Mouse (Mus musculus): Measurements from ENCODE around the gene Scfd2. TPM values are rescaled to one million over a fixed set of nuclear protein-coding genes. Genes with fewer than 3 reads are reported as not detected.

Scfd2 gene
- polyA plus RNA-seq, 1 experiment from 2014 or later, result 17.1 TPM

DNA sequence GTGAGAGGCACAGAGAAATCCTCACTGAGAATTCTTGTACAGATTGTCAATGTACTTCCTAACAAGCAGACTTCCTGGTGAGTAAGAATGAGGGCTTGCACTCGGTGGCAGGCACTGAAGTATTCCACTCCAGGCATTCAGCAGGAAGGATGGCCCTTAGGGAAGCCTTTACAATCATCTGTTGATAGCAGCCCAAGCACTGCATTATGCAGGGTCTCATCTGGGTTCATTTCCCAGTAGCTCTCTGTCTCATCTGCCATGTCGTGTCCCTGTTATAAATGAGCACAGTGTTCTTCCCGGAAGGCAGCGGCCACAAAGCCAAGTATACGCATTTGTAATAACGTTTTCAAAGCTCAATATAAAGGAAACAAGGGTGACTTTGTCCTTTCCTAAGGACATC is 48.9 kb downstream of the Scfd2 start:
- Histone ChIP-seq H3K4me1 (no peaks in the 10 kb centered on the region), H3K4me3 (no peak overlapping the region), H3K9ac (no peak overlapping the region), H3K4me2 (replicated peaks) (no peak overlapping the region), H3K9me3 (no peaks in the 10 kb centered on the region), H3K27me3 (no peaks in the 10 kb centered on the region), H3K27ac (no peak overlapping the region), H3K36me3 (no peaks in the 10 kb centered on the region)
- 68% methylated on average over 6 of the region's 6 CpGs for WGBS
- no peak for ATAC-seq (ENCODE audit: low FRiP score, low read depth)

DNA sequence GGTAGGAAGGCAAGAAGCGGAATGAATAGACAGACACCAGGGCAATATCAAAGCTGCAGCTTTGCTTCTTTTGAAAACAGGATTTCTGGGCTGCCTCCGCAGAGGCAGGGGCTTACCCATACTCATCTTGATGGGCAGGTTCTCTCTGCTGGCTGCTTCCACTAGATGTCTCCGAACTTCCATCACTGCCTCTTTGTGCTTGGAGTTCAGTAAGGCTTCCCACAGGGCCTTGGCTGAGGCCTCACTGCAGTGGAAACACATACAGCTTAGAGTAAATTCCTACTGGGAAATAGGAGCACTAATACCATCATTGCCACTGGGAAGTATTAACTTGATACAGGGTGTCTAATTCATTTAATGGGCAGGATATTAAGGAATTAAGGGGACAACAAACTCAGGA is 49.5 kb downstream of the Scfd2 start:
- H3K27ac ChIP-seq, result no peak overlapping the region
- no peaks in the 10 kb centered on the region for H3K9me3 ChIP-seq
- WGBS, result 66% methylated on average over 3 of the region's 3 CpGs
- no peak overlapping the region for H3K4me2 ChIP-seq (replicated peaks)
- no peaks in the 10 kb centered on the region for H3K27me3 ChIP-seq
- H3K9ac ChIP-seq, result no peak overlapping the region
- no peaks in the 10 kb centered on the region for H3K4me1 ChIP-seq
- no peak overlapping the region for H3K4me3 ChIP-seq
- H3K36me3 ChIP-seq, result no peaks in the 10 kb centered on the region
- ATAC-seq (ENCODE audit: low FRiP score, low read depth), result no peak

GRCm38 (mm10) chr5:74480409-74480808 is 51.1 kb downstream of the Scfd2 start:
- Histone ChIP-seq H3K27me3 (no peaks in the 10 kb centered on the region), H3K27ac (no peak overlapping the region), H3K4me2 (replicated peaks) (no peak overlapping the region), H3K4me3 (no peak overlapping the region), H3K4me1 (no peaks in the 10 kb centered on the region), H3K9ac (no peak overlapping the region), H3K36me3 (no peaks in the 10 kb centered on the region), H3K9me3 (no peaks in the 10 kb centered on the region)
- ATAC-seq (ENCODE audit: low FRiP score, low read depth), result no peak
- 73% methylated on average over 4 of the region's 4 CpGs for WGBS

DNA sequence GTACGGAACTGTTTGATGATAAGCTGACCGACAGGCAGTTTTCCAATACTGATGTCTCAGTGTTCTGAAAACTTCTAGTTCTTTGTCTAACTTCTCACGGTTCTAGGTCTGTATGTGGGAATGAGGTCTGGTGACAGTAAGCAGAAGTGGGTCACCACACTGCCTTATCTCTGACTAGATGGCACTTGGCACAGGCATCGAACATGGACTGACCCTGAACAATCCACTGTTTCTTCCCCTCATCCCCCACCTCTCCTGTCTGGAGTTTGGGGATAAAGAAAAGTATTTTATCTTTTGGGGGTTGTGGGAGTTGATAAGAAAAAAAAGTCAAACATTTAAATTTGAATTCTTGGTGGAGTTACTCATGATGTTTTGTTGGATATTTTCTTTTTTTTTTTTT is 51.6 kb downstream of the Scfd2 start:
- Histone ChIP-seq H3K9ac (no peak overlapping the region), H3K9me3 (no peaks in the 10 kb centered on the region), H3K4me3 (no peak overlapping the region), H3K4me2 (replicated peaks) (no peak overlapping the region), H3K27me3 (no peaks in the 10 kb centered on the region), H3K4me1 (no peaks in the 10 kb centered on the region), H3K36me3 (no peaks in the 10 kb centered on the region), H3K27ac (no peak overlapping the region)
- no peak for ATAC-seq (ENCODE audit: low FRiP score, low read depth)
- 87% methylated on average over 4 of the region's 4 CpGs for WGBS

- ATAC-seq (ENCODE audit: low FRiP score, low read depth), result no peak
- no peaks in the 10 kb centered on the region for H3K4me1 ChIP-seq
- WGBS, result 77% methylated on average over 5 of the region's 5 CpGs
- no peak overlapping the region for H3K9ac ChIP-seq
- no peaks in the 10 kb centered on the region for H3K9me3 ChIP-seq
- no peaks in the 10 kb centered on the region for H3K36me3 ChIP-seq
- no peak overlapping the region for H3K27ac ChIP-seq
- no peak overlapping the region for H3K4me3 ChIP-seq
- no peak overlapping the region for H3K4me2 ChIP-seq (replicated peaks)
- no peaks in the 10 kb centered on the region for H3K27me3 ChIP-seq
Observed at GRCm38 (mm10) chr5:74479157-74479556, 52.4 kb downstream of the Scfd2 start.

DNA sequence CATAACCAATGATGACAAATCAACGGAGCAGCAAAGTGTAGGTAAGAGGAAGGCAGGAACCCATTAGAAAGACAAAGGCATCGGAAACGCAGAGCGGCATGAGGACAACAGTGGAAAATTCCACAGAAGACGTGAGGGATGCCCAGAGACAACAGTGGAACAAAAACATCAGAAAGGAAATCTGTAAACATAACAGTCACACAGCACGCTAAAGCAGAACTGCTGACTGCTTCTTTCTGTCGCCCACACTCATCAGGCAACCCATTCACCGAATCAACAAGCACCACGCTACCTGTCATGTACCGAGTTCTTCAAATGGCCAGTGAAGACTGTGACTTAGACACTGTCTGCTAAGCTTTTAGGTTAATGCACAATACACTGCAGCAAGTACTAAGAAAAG is 55.0 kb downstream of the Scfd2 start:
- Histone ChIP-seq H3K27me3 (no peaks in the 10 kb centered on the region), H3K4me1 (peaks cover 15% of the 10 kb centered on the region), H3K4me2 (replicated peaks) (no peak overlapping the region), H3K9me3 (no peaks in the 10 kb centered on the region), H3K27ac (no peak overlapping the region), H3K4me3 (no peak overlapping the region), H3K9ac (no peak overlapping the region), H3K36me3 (no peaks in the 10 kb centered on the region)
- no peak for ATAC-seq (ENCODE audit: low FRiP score, low read depth)
- WGBS, result 91% methylated on average over 10 of the region's 10 CpGs

DNA sequence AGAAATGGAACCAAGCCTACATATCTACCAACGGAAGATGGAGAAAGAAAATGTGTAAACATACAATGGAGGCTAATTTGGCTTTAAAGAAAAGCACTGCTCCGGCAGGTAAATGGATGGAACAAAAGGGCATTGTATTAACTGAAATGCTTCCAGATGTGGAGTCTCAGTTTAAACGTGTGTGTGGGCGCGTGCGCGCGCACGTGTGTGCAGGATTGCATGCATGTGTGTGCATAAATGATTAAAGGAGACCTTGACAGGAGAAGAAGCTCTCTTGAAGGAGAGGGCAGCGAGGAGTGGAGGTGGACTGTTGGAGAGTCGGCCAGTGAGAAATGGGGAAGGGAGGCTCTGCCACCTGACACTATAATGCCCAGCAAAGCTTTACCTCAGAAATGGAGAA is 58.4 kb downstream of the Scfd2 start:
- H3K36me3 ChIP-seq, result no peaks in the 10 kb centered on the region
- H3K27ac ChIP-seq, result no peak overlapping the region
- 48% methylated on average over 11 of the region's 11 CpGs for WGBS
- no peaks in the 10 kb centered on the region for H3K9me3 ChIP-seq
- H3K4me1 ChIP-seq, result peaks cover 30% of the 10 kb centered on the region
- no peak overlapping the region for H3K4me3 ChIP-seq
- ATAC-seq (ENCODE audit: low FRiP score, low read depth), result no peak
- 0 out of 2 replicates have a peak overlapping the region, but pooled peaks have one; percentile 4 for H3K4me2 ChIP-seq (replicated peaks)
- no peaks in the 10 kb centered on the region for H3K27me3 ChIP-seq
- no peak overlapping the region for H3K9ac ChIP-seq

GRCm38 (mm10) chr5:74470819-74471218 is 60.7 kb downstream of the Scfd2 start:
- Histone ChIP-seq H3K9ac (no peak overlapping the region), H3K27me3 (no peaks in the 10 kb centered on the region), H3K4me1 (peaks cover 30% of the 10 kb centered on the region), H3K27ac (no peak overlapping the region), H3K36me3 (no peaks in the 10 kb centered on the region), H3K4me3 (no peak overlapping the region), H3K4me2 (replicated peaks) (no peak overlapping the region), H3K9me3 (no peaks in the 10 kb centered on the region)
- WGBS, result 92% methylated on average over 3 of the region's 3 CpGs
- ATAC-seq (ENCODE audit: low FRiP score, low read depth), result no peak

GRCm38 (mm10) chr5:74469620-74470019 is 61.9 kb downstream of the Scfd2 start:
- Histone ChIP-seq H3K9me3 (no peaks in the 10 kb centered on the region), H3K9ac (no peak overlapping the region), H3K36me3 (no peaks in the 10 kb centered on the region), H3K4me1 (peaks cover 30% of the 10 kb centered on the region), H3K4me3 (no peak overlapping the region), H3K27me3 (no peaks in the 10 kb centered on the region), H3K4me2 (replicated peaks) (no peak overlapping the region), H3K27ac (peak overlapping the region; percentile 45; the same call in 1 of the 2 replicates)
- 17% methylated on average over 1 of the region's 1 CpGs for WGBS
- peak; percentile 76 for ATAC-seq (ENCODE audit: low FRiP score, low read depth)

DNA sequence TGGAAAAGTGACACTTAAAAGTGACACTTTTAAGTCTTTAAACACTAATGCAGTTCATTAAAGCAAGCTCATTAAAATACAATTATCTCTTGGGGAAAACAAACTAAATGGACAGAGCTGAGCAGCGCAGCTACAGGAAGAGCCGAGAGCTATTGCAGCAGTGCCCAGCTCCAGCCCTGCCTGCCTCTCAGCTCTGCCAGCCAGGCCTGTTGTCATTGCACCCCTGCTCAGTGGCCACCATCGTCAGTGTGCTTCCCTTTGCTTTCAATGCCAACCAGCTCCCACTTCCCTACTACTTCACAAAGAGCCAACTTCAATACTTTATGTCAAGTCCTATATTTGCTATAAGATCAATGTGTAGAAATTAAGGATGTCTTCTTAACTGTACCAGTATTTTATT is 63.8 kb downstream of the Scfd2 start:
- no peaks in the 10 kb centered on the region for H3K9me3 ChIP-seq
- H3K36me3 ChIP-seq, result no peaks in the 10 kb centered on the region
- no peak overlapping the region for H3K4me3 ChIP-seq
- H3K4me2 ChIP-seq (replicated peaks), result no peak overlapping the region
- no peak overlapping the region for H3K27ac ChIP-seq
- no peaks in the 10 kb centered on the region for H3K27me3 ChIP-seq
- no peak for ATAC-seq (ENCODE audit: low FRiP score, low read depth)
- WGBS, result 38% methylated on average over 3 of the region's 3 CpGs
- peaks cover 19% of the 10 kb centered on the region for H3K4me1 ChIP-seq
- H3K9ac ChIP-seq, result no peak overlapping the region

DNA sequence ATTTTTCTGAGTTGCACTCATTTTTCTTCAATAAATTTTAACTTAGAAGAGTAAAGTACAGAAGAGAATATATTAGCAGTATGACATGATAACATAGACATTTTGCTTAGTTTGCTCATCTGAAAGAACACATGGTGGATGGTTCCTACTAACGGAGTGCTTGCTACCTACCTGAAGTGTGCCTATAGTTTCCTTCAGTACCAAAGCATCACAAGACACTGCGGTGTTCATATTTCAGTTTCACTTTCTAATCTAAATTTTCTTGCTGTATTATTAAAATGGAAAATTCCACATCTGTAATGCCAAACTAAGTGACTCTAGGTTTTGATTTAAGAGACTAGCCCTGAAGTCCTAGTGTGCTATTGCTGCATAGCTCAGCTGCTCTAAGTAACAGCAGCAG is 74.8 kb downstream of the Scfd2 start:
- Histone ChIP-seq H3K27ac (no peak overlapping the region), H3K4me2 (replicated peaks) (no peak overlapping the region), H3K9me3 (no peaks in the 10 kb centered on the region), H3K4me1 (peaks cover 25% of the 10 kb centered on the region), H3K4me3 (no peak overlapping the region), H3K9ac (no peak overlapping the region), H3K27me3 (no peaks in the 10 kb centered on the region), H3K36me3 (no peaks in the 10 kb centered on the region)
- WGBS, result 67% methylated on average over 2 of the region's 2 CpGs
- ATAC-seq (ENCODE audit: low FRiP score, low read depth), result no peak

GRCm38 (mm10) chr5:74455510-74456269 is 75.9 kb downstream of the Scfd2 start:
- Histone ChIP-seq H3K36me3 (no peaks in the 10 kb centered on the region), H3K4me3 (no peak overlapping the region), H3K9me3 (no peaks in the 10 kb centered on the region), H3K27me3 (no peaks in the 10 kb centered on the region), H3K4me1 (peaks cover 34% of the 10 kb centered on the region), H3K9ac (no peak overlapping the region), H3K4me2 (replicated peaks) (no peak overlapping the region), H3K27ac (no peak overlapping the region)
- WGBS, result 76% methylated on average over 6 of the region's 6 CpGs
- no peak for ATAC-seq (ENCODE audit: low FRiP score, low read depth)

DNA sequence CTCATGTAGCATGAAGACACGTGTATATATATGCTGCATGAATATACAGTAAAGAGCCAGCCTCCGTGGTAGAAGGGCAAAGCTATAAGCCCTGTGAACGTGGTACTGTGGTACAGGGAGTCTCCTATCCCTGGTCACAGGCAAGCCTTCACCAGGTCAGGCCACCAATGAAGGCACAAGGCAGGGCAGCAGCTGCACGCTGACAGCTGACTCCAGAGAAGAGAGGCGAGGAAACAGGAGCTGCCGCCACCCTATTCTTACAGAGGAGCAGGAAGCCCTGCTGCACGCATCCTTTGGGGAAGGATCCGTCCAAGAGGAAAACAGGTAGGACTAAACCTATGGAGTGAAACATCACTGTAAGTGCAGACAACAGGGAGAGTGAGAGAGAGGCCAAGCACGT is 76.5 kb downstream of the Scfd2 start:
- peaks cover 40% of the 10 kb centered on the region for H3K4me1 ChIP-seq
- no peak overlapping the region for H3K4me3 ChIP-seq
- no peak for ATAC-seq (ENCODE audit: low FRiP score, low read depth)
- no peak overlapping the region for H3K27ac ChIP-seq
- H3K9ac ChIP-seq, result no peak overlapping the region
- no peaks in the 10 kb centered on the region for H3K36me3 ChIP-seq
- no peaks in the 10 kb centered on the region for H3K27me3 ChIP-seq
- H3K9me3 ChIP-seq, result no peaks in the 10 kb centered on the region
- 84% methylated on average over 9 of the region's 9 CpGs for WGBS
- no peak overlapping the region for H3K4me2 ChIP-seq (replicated peaks)

Measured in limb, embryonic 13.5 days (tissue).